Mouse (Mus musculus) liver, embryonic 14.5 days (tissue): ENCODE results near the gene Clcn3. TPM values are rescaled to one million over a fixed set of nuclear protein-coding genes. Genes with fewer than 3 reads are reported as not detected.

Experiments
- ATAC-seq: fragments of 200-750 bp; cut with Nextera tagmentation; 2 replicates; pipeline ENCODE4 v1.8.0; 2017; ENCODE audit warnings: moderate number of reproducible peaks, mild to moderate bottlenecking, moderate library complexity; ENCODE audit not compliant: insufficient read depth
- DNase-seq, 3 experiments: peaks; one replicate each; pipeline ENCODE4 v3.0.0-alpha.2; 2012 to 2013; ENCODE audit warnings: low read depth in 3 of 3, low spot score in 3 of 3
- H3K27ac ChIP-seq: fragments of 300-500 bp; sonication (generic); 2 replicates; pipeline ENCODE4 v1.5.1; 2014; ENCODE audit warnings: moderate library complexity, mild to moderate bottlenecking, control low read depth, inconsistent platforms
- H3K27me3 ChIP-seq: fragments of 300-500 bp; sonication (generic); 2 replicates; pipeline ENCODE4 v1.6.1; 2014; ENCODE audit warnings: mild to moderate bottlenecking, low read length, moderate library complexity; ENCODE audit not compliant: control insufficient read depth, insufficient read depth
- H3K36me3 ChIP-seq: fragments of 300-500 bp; sonication (generic); replicated peaks from 2 replicates; pipeline ENCODE4 v1.6.1; 2014; ENCODE audit warnings: low read depth; ENCODE audit not compliant: control insufficient read depth, insufficient read depth
- H3K4me1 ChIP-seq, 2 experiments: fragments of 200-500 bp in 1 of 2; fragments of 300-500 bp in 1 of 2; sonication (generic) in 1 of 2; replicated peaks; 2 replicates each; pipeline ENCODE4 v1.6.1; 2012 to 2014; ENCODE audit warnings: antibody characterized with exemption in 1 of 2, inconsistent platforms in 1 of 2, low read length in 1 of 2; ENCODE audit not compliant: control insufficient read depth in 2 of 2, insufficient read depth in 2 of 2
- H3K4me2 ChIP-seq: fragments of 300-500 bp; sonication (generic); 2 replicates; pipeline ENCODE4 v1.6.1; 2014; ENCODE audit warnings: low read depth, mild to moderate bottlenecking, control low read depth, moderate library complexity
- H3K4me3 ChIP-seq, 2 experiments: fragments of 200-500 bp in 1 of 2; fragments of 300-500 bp in 1 of 2; sonication (generic) in 1 of 2; 2 replicates each; pipeline ENCODE4 v1.5.1; 2012 to 2014; ENCODE audit warnings: low read depth in 2 of 2, low read length in 2 of 2, mild to moderate bottlenecking in 2 of 2, control low read depth in 1 of 2, inconsistent platforms in 1 of 2, moderate library complexity in 1 of 2; ENCODE audit not compliant: insufficient read depth in 1 of 2
- H3K9ac ChIP-seq: fragments of 300-500 bp; sonication (generic); replicated peaks from 2 replicates; pipeline ENCODE4 v1.6.1; 2014; ENCODE audit warnings: mild to moderate bottlenecking, control low read depth, moderate library complexity
- H3K9me3 ChIP-seq: fragments of 300-500 bp; sonication (generic); 2 replicates; pipeline ENCODE4 v1.6.1; 2016; ENCODE audit warnings: low read length, mixed read lengths; ENCODE audit not compliant: control insufficient read depth
- CTCF ChIP-seq: IDR thresholded peaks from 2 replicates; pipeline ENCODE4 v1.5.1; 2016; ENCODE audit warnings: antibody characterized with exemption, low read depth, control low read depth
- EP300 ChIP-seq: IDR thresholded peaks from 2 replicates; pipeline ENCODE4 v1.6.1; 2016; ENCODE audit warnings: antibody characterized with exemption, low read depth
- WGBS: fragments of 180-500 bp; shearing (Covaris S2); extraction: QIAGEN DNeasy Blood & Tissue Kit; methylation state at CpG from one replicate; pipeline ENCODE4 v1.1.7; 2014; ENCODE audit not compliant: insufficient replicate concordance; 5-methylcytosine and 5-hydroxymethylcytosine counted together
- polyA plus RNA-seq, 2 experiments: library from polyadenylated mRNA; depleted of rRNA in 1 of 2; stranded (reverse) in 1 of 2; unstranded in 1 of 2; fragments of >200 nt; fragmentation: Nextera tagmentation in 1 of 2; extraction: Ambion mirVana in 1 of 2; gene quantifications; 2 replicates each; pipeline versions ENCODE4 v1.2.1 to v1.2.3; 2012 to 2014

The Clcn3 gene
- polyA plus RNA-seq (2012; rRNA removed) (19.2 and 28.1 TPM in 2 replicates), polyA plus RNA-seq (2014; fragmentation: Nextera tagmentation; extraction: Ambion mirVana) (34.6 and 38.2 TPM in 2 replicates)

- TF ChIP-seq EP300 (peak; percentile 55; the same call in 1 of the 2 replicates), CTCF (peak; percentile 32; the same call in 1 of the 2 replicates)
- Histone ChIP-seq H3K9me3 (no peaks in the 10 kb centered on the region), H3K4me3 (peak within 1 kb of the TSS; percentile 78 to 99), H3K27ac (peak within 1 kb of the TSS; percentile 97), H3K9ac (peak within 1 kb of the TSS; percentile 89), H3K36me3 (no peaks in the 10 kb centered on the region), H3K4me1 (peaks cover 13 to 20% of the 10 kb centered on the region in 2 experiments), H3K4me2 (peak within 1 kb of the TSS; percentile 97), H3K27me3 (no peaks in the 10 kb centered on the region)
- ATAC-seq (peak; percentile 99), DNase-seq (peak; percentile 98 to 99 (median 99))
- WGBS: under 1% methylated on average over 101 of the region's 101 CpGs
Measured at GRCm38 (mm10) chr8:60982701-60983687, at the start of gene Clcn3. Gene Clcn3, minus strand, starts transcription at chr8:60983300.

DNA sequence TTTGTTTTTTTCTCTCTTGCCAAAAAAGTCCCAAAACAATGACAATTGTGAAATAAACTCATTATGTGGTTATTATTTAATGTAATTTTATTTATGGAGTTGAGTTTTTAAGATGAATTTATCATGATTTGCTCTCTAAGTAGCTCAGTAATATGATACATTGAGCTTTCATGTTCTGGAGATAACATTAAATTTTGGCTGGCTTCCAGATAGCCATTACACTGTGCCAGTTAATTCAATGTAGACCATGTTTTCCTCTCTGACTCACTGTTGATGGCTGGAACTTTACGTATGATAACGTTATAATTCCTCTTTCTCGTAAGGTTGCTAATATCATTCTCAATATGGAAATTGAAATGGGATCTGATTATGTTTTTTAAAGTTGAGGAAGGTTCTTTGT, 13.4 kb upstream of the Clcn3 start:
- H3K9me3 ChIP-seq: no peaks in the 10 kb centered on the region
- DNase-seq (no peak), ATAC-seq (no peak)
- no peaks in the 10 kb centered on the region for H3K36me3 ChIP-seq
- H3K27me3 ChIP-seq: no peaks in the 10 kb centered on the region
- H3K4me1 ChIP-seq: peaks cover 9 to 13% of the 10 kb centered on the region in 2 experiments; a peak in 3 of 4 replicates
- no peak overlapping the region for H3K27ac ChIP-seq
- H3K9ac ChIP-seq: no peak overlapping the region
- WGBS: 86% methylated on average over 3 of the region's 3 CpGs
- H3K4me2 ChIP-seq: no peak overlapping the region
- no peak for TF ChIP-seq CTCF
- TF ChIP-seq EP300: no peak
- no peak overlapping the region for H3K4me3 ChIP-seq

DNA sequence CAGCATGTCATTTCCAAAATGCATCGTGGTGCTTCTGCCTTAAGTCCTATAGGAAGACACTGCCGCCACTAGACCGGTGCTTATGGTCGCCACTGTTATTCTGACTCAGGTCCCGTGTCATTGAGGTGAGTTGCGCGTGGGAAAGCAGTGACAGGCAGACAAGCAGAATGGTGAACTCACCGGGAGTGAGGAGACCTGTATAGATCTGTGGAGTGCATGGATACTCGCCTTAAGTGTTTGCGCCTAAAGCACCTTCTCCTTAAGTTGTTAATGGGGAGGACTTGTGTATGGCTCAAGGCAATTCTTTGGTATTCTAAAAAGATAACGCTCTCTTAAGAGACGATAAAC, 10.5 kb upstream of the Clcn3 start:
- Histone ChIP-seq H3K27me3 (no peaks in the 10 kb centered on the region), H3K4me2 (peak overlapping the region; percentile 88), H3K9ac (peak overlapping the region; percentile 65), H3K4me3 (peak overlapping the region; percentile 60 to 87), H3K9me3 (no peaks in the 10 kb centered on the region), H3K36me3 (no peaks in the 10 kb centered on the region), H3K4me1 (peaks cover 9 to 15% of the 10 kb centered on the region in 2 experiments; a peak in 3 of 4 replicates), H3K27ac (peak overlapping the region; percentile 83)
- WGBS: 2% methylated on average over 12 of the region's 12 CpGs
- ATAC-seq (peak; percentile 27), DNase-seq (no peak)
- TF ChIP-seq EP300 (no peak), CTCF (0 out of 2 replicates have a peak, but pooled peaks have one; percentile 20)

- Histone ChIP-seq H3K9me3 (no peaks in the 10 kb centered on the region), H3K4me3 (peak within 1 kb of the TSS; percentile 60 to 97), H3K36me3 (no peaks in the 10 kb centered on the region), H3K27ac (peak within 1 kb of the TSS; percentile 83), H3K9ac (peak within 1 kb of the TSS; percentile 77), H3K4me2 (peak within 1 kb of the TSS; percentile 88), H3K27me3 (no peaks in the 10 kb centered on the region), H3K4me1 (peaks cover 9 to 15% of the 10 kb centered on the region in 2 experiments; a peak in 3 of 4 replicates)
- TF ChIP-seq CTCF (no peak), EP300 (no peak)
- DNase-seq (peak; percentile 93 to 96 (median 94)), ATAC-seq (peak; percentile 95)
- WGBS: under 1% methylated on average over 56 of the region's 57 CpGs
Measured at GRCm38 (mm10) chr8:60992910-60993638, 10.0 kb upstream of the Clcn3 start, which contains the start of gene Nek1. Gene Nek1, plus strand, starts transcription at chr8:60993195.
